Mouse (Mus musculus): ENCODE data around the gene Zap70.

GRCm38 (mm10) chr1:36761061-36761460, 537 bp upstream of the Zap70 start:
- TF ChIP-seq POLR2A (IDR thresholded peaks at IDR 0.05; ENCODE audit: low read depth, low read length) (no peak), CTCF (IDR thresholded peaks at IDR 0.05; ENCODE audit: extremely low read depth, insufficient read depth, insufficient read length, insufficient replicate concordance) (no peak)
